Mouse (Mus musculus): ENCODE data around the gene Olfr961.

Gene Olfr961

GRCm38 (mm10) chr9:39644785-39645184 is at the start of gene Olfr961:
Olfr961 (plus strand) TSS chr9:39645085.
- no peak for DNase-seq (ENCODE audit: inconsistent ontology term)

- peak; percentile 9 for DNase-seq (ENCODE audit: inconsistent ontology term)
Measured at GRCm38 (mm10) chr9:39602536-39603332, 42.2 kb upstream of the Olfr961 start.

DNA sequence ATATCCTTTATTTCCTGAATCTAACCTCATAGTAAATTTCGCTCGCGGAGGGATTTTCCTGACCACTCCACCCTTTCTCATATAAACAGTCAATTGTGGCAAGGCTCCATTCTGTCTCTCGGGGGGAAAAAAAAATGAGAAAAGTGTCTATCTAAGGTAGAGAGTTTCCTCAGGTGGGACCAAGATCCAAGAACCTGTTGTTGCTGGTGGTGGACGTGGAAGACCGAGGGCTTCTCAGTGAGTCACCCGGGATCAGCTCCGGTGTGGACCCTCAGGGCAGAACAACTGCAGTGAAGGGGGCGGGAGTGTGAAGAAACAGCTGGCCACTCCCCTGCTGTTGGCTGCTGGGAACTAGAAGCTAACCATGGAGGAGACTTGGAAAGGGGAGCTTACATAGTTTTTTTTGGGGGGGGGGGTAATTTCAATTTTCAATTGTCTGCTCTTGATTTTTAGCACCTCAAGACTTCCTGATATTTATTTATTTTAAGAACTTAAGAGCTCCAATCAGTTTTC is 41.5 kb upstream of the Olfr961 start:
- peak; percentile 1 for DNase-seq (ENCODE audit: inconsistent ontology term)

- peak; percentile 9 for DNase-seq (ENCODE audit: inconsistent ontology term)
Measured at GRCm38 (mm10) chr9:39603999-39604453, 40.9 kb upstream of the Olfr961 start, which contains the start of gene AW551984. AW551984 (minus strand) TSS chr9:39604403.

GRCm38 (mm10) chr9:39608497-39608896 is 36.4 kb upstream of the Olfr961 start:
- no peak for DNase-seq (ENCODE audit: inconsistent ontology term)

GRCm38 (mm10) chr9:39610355-39610754 is 34.5 kb upstream of the Olfr961 start, which contains the start of gene Olfr148:
Olfr148 (plus strand) TSS chr9:39610655.
- DNase-seq (ENCODE audit: inconsistent ontology term): no peak

DNA sequence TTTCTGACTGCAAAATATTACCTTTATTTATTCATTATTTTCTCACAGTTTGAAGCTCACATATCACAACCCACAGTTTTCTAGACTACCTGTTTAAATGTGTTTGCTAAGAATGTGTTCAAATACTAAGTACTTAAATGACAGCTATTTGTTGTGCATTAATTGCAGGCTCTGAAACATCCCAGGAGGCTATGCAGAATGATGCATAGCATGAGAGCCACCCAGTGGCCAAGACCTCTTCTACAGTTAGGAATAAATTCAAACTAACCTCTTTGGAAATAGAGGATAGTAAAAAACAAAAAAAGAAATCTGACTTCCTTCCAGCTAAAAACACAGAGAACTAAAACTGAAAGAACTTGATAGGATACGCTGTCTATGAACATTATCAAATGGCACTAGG is 32.9 kb upstream of the Olfr961 start:
- no peak for DNase-seq (ENCODE audit: inconsistent ontology term)

GRCm38 (mm10) chr9:39621073-39621472 is 23.8 kb upstream of the Olfr961 start, which contains the start of gene Olfr960:
Olfr960 (plus strand) TSS chr9:39621373.
- DNase-seq (ENCODE audit: inconsistent ontology term): no peak

DNA sequence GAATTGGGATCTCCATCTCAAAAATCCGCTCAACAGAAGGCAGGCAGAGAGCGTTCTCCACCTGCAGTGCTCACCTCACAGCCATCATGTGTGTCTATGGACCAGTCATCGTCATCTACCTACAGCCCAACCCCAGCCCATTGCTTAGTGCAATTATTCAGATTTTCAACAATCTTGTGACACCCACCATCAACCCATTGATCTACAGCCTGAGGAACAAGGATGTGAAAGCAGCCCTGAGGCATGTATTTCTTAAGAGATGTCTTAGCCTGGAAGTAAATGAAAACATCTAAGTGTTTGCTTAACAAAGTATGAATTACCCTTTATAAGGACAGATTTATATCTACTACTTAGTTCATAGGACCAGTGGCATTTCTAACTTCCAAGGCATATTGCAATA is 21.1 kb upstream of the Olfr961 start:
- DNase-seq (ENCODE audit: inconsistent ontology term): no peak

DNA sequence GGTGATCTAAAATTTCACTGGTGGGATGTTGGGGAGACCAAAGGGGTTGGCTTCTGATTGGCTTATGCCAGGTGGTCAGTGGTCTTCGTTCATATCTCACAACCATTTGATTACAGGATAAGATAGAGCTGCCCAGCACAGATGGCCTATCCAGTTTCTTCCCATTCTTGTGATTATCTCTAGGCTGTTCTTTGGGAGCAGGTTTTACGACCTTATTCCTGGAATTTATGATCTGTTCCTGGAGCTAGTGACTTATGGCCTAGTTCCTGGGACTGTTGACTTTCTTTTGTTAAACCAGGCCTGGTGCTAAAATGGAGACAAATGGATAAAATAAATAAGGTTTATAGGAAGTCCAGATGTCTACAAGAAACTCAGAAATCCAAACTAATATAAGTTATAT is 20.2 kb upstream of the Olfr961 start:
- DNase-seq (ENCODE audit: inconsistent ontology term): no peak

GRCm38 (mm10) chr9:39629069-39629468 is 15.8 kb upstream of the Olfr961 start:
- no peak for DNase-seq (ENCODE audit: inconsistent ontology term)

DNA sequence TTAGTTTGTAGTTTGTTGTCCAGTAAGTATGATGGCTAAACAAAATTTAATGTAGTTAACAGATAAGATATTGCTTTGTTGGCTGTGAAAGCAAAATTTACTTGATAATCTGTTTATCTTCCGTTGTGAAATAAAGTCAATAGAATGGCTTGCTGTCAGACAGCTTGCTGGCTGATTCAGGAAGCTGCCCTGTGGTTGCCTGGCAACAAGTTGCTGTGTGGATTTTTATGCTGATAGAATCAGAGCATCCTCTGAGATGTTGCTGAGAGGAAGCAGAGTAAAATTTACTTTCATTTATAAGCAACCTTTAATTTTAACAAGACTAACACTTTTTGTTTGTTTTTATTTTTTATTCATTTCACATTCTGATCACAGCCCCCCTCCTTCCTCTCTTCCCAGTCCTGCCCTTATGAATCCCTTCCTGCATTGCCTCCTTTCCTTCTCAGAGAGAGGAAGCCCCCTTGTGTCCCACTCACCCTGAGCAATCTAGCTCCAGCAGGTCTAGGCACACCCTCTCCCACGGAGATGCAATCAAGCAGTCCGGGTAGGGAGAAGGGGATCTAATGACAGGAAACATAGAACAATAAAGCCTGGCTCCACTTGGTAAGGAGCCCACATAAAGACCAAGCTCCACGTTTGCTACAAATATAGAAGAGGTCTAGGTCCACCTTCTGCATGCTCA is 10.8 kb upstream of the Olfr961 start:
- no peak for DNase-seq (ENCODE audit: inconsistent ontology term)

- no peak for DNase-seq (ENCODE audit: inconsistent ontology term)
Measured at GRCm38 (mm10) chr9:39647382-39647781, 2.5 kb downstream of the Olfr961 start.

DNA sequence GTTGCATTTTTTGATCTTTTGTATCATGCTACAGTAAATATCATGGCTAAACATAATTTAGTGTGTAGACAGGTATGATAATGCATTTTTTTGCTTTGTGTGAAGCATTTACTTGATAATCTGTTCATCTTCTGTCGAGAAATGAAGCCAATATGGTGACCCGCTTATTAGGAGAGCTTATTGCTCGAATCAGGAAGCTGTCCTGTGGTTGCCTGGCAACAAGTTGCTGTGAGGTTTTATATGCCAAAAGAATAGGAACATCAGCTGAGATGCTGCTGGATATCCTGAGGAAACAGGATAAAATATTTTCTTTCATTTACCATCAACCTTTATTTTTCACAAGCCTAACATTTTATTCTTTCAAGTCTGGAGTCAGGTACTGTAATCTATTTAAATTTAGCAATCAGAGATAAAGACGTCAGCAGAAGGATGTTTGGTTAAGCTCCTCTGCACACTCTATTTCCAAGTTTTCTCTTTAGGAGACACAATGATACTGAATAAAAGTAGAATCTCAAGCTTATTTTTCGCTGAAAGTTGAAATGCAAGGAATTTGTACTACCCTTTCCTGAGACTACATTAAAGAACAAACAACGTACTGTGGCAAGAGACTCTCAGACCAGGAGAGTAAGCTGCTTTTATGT is 10.0 kb downstream of the Olfr961 start:
- DNase-seq (ENCODE audit: inconsistent ontology term): no peak

GRCm38 (mm10) chr9:39666905-39667304 is 22.0 kb downstream of the Olfr961 start, which contains the start of gene Olfr963:
Olfr963 (plus strand) TSS chr9:39667205.
- no peak for DNase-seq (ENCODE audit: inconsistent ontology term)

- DNase-seq (ENCODE audit: inconsistent ontology term): no peak
Measured at GRCm38 (mm10) chr9:39669723-39670122, 24.8 kb downstream of the Olfr961 start.

GRCm38 (mm10) chr9:39674820-39675219 is 29.9 kb downstream of the Olfr961 start:
- no peak for DNase-seq (ENCODE audit: inconsistent ontology term)

GRCm38 (mm10) chr9:39678557-39678956 is 33.7 kb downstream of the Olfr961 start:
- no peak for DNase-seq (ENCODE audit: inconsistent ontology term)

DNA sequence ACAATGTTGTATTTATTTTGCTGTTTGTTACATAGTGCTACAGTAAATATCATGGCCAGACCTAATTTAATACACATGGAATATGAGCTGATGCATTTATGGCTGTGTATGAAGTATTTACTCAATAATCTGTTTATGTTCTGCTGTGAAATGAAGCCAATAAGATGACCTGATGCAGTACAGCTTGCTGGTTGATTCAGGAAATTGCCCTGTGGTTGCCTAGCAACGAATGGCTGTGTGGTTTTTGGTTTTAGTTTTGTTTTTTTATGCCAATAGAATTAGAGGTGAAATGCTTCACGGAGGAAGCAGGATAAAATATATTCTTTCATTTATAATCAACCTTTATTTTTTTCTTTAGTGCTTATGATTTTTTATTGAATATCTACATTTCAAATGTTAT is 34.4 kb downstream of the Olfr961 start:
- DNase-seq (ENCODE audit: inconsistent ontology term): no peak
